Mouse (Mus musculus): Measurements from ENCODE around the gene Use1.

- no peak for TF ChIP-seq CTCF (IDR thresholded peaks at IDR 0.05; ENCODE audit: borderline replicate concordance, control insufficient read depth, extremely low read depth, insufficient read depth, low read length, poor library complexity)
- TF ChIP-seq POLR2A (IDR thresholded peaks at IDR 0.05; ENCODE audit: control insufficient read depth, extremely low read depth, insufficient read depth, low read length, poor library complexity), result no peak
Observed at GRCm38 (mm10) chr8:71403107-71403885, 36.6 kb downstream of the Use1 start.

Measured in thymus, adult 2 months (tissue).